Mouse (Mus musculus) intestine, postnatal 0 days (tissue): Measurements from ENCODE around the gene Ppfia2. TPM values are rescaled to one million over a fixed set of nuclear protein-coding genes. Genes with fewer than 3 reads are reported as not detected.

Source experiments
- ATAC-seq: fragments of 200-750 bp; cut with Nextera tagmentation; 2 replicates; pipeline ENCODE4 v1.8.0; 2017; ENCODE audit warnings: mild to moderate bottlenecking, moderate TSS enrichment, moderate library complexity
- H3K27ac ChIP-seq: fragments of 300-500 bp; sonication (generic); 2 replicates; pipeline ENCODE4 v1.5.1; 2014; ENCODE audit warnings: mild to moderate bottlenecking, low read depth, low read length, moderate library complexity
- H3K27me3 ChIP-seq: fragments of 300-500 bp; sonication (generic); replicated peaks from 2 replicates; pipeline ENCODE4 v1.6.1; 2014; ENCODE audit warnings: low read length, mixed read lengths; ENCODE audit not compliant: control insufficient read depth, insufficient read depth
- H3K36me3 ChIP-seq: fragments of 300-500 bp; sonication (generic); 2 replicates; pipeline ENCODE4 v1.6.1; 2014; ENCODE audit warnings: mild to moderate bottlenecking, moderate library complexity; ENCODE audit not compliant: control insufficient read depth, insufficient read depth
- H3K4me1 ChIP-seq: fragments of 300-500 bp; sonication (generic); replicated peaks from 2 replicates; pipeline ENCODE4 v1.6.1; 2014; ENCODE audit warnings: antibody characterized with exemption, low read length, mixed read lengths; ENCODE audit not compliant: control insufficient read depth, insufficient read depth
- H3K4me2 ChIP-seq: fragments of 300-500 bp; sonication (generic); replicated peaks from 2 replicates; pipeline ENCODE4 v1.6.1; 2014; ENCODE audit warnings: low read depth, mild to moderate bottlenecking, moderate library complexity
- H3K4me3 ChIP-seq: fragments of 300-500 bp; sonication (generic); 2 replicates; pipeline ENCODE4 v1.5.1; 2014; ENCODE audit warnings: low read depth, low read length
- H3K9ac ChIP-seq: fragments of 300-500 bp; sonication (generic); 2 replicates; pipeline ENCODE4 v1.6.1; 2014; ENCODE audit warnings: mild to moderate bottlenecking, low read depth, low read length
- H3K9me3 ChIP-seq: fragments of 300-500 bp; sonication (generic); 2 replicates; pipeline ENCODE4 v1.6.1; 2016; ENCODE audit warnings: mixed run types; ENCODE audit not compliant: control insufficient read depth
- CTCF ChIP-seq: sonication (generic); IDR thresholded peaks from 2 replicates; pipeline ENCODE4 v1.5.1; 2016; ENCODE audit warnings: low read depth, mild to moderate bottlenecking, control low read depth, antibody characterized with exemption, moderate library complexity
- WGBS: fragments of 180-500 bp; shearing (Covaris S2); extraction: QIAGEN DNeasy Blood & Tissue Kit; methylation state at CpG from one replicate; pipeline ENCODE4 v1.1.7; 2014; 5-methylcytosine and 5-hydroxymethylcytosine counted together
- polyA plus RNA-seq: library from polyadenylated mRNA; unstranded; fragments of >200 nt; fragmentation: Nextera tagmentation; extraction: Ambion mirVana; gene quantifications from 2 replicates; pipeline ENCODE4 v1.2.1, GENCODE M21; 2015

Gene Ppfia2
- polyA plus RNA-seq, 1 experiment from 2014 or later = 0.60 TPM

- Histone ChIP-seq H3K27me3 (no peaks in the 10 kb centered on the region), H3K4me1 (no peaks in the 10 kb centered on the region), H3K9me3 (no peaks in the 10 kb centered on the region), H3K4me3 (no peak overlapping the region), H3K27ac (no peak overlapping the region), H3K36me3 (no peaks in the 10 kb centered on the region), H3K4me2 (no peak overlapping the region), H3K9ac (no peak overlapping the region)
- TF ChIP-seq CTCF = no peak
- no peak for ATAC-seq
- 71% methylated on average over 7 of the region's 7 CpGs for WGBS
Observed at GRCm38 (mm10) chr10:106633898-106634297, 163.8 kb downstream of the Ppfia2 start.

DNA sequence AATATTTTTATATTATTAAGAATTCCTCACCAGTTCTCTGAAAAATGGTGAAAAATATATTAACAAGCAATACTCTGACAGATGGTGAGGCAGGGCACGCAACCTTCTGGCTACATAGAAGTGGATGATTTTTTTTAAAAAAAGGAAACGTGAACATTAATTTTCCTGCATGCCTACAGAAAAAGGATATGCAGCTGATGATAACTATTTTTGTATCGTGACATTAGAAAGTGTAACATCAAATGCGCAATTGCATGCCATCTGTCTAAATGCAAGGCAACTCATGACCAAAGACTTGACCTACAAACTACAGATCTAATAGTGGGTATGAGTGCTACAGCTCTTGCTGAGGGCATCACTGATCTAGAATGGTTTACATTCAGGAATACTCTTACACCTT lies 182.1 kb downstream of the Ppfia2 start:
- 84% methylated on average over 4 of the region's 4 CpGs for WGBS
- H3K9ac ChIP-seq = no peak overlapping the region
- no peak overlapping the region for H3K4me3 ChIP-seq
- H3K27me3 ChIP-seq = no peaks in the 10 kb centered on the region
- no peaks in the 10 kb centered on the region for H3K4me1 ChIP-seq
- TF ChIP-seq CTCF = no peak
- H3K36me3 ChIP-seq = no peaks in the 10 kb centered on the region
- H3K4me2 ChIP-seq = no peak overlapping the region
- no peak overlapping the region for H3K27ac ChIP-seq
- ATAC-seq = no peak
- H3K9me3 ChIP-seq = no peaks in the 10 kb centered on the region

- no peaks in the 10 kb centered on the region for H3K27me3 ChIP-seq
- no peak overlapping the region for H3K4me2 ChIP-seq
- H3K9me3 ChIP-seq = no peaks in the 10 kb centered on the region
- WGBS = 86% methylated on average over 3 of the region's 3 CpGs
- no peak overlapping the region for H3K4me3 ChIP-seq
- H3K27ac ChIP-seq = no peak overlapping the region
- H3K36me3 ChIP-seq = no peaks in the 10 kb centered on the region
- no peak overlapping the region for H3K9ac ChIP-seq
- H3K4me1 ChIP-seq = no peaks in the 10 kb centered on the region
- no peak for ATAC-seq
- TF ChIP-seq CTCF = no peak
Observed at GRCm38 (mm10) chr10:106665221-106665620, 195.1 kb downstream of the Ppfia2 start.

DNA sequence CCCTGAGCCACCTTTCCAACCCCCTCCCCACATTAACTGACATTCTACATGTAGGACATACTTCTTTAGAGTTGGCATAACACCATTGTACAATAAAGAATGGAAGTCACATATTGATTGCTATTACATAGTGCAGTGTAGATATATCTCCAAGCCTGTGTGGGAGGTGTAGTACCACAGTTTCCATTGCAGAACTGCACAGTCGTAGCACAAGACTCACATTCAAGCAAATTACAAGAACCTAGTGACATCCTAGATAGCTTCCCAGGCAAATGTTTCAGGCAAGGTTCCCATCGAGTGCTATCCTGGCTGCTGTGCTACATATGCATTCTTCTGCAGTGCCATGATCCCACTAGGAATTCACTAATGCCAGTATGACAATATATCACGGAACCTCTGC lies 200.0 kb downstream of the Ppfia2 start:
- TF ChIP-seq CTCF = no peak
- ATAC-seq = no peak
- H3K27ac ChIP-seq = no peak overlapping the region
- H3K4me3 ChIP-seq = no peak overlapping the region
- no peaks in the 10 kb centered on the region for H3K9me3 ChIP-seq
- no peaks in the 10 kb centered on the region for H3K36me3 ChIP-seq
- no peak overlapping the region for H3K9ac ChIP-seq
- H3K4me1 ChIP-seq = no peaks in the 10 kb centered on the region
- no peaks in the 10 kb centered on the region for H3K27me3 ChIP-seq
- H3K4me2 ChIP-seq = no peak overlapping the region
- 81% methylated on average over 3 of the region's 3 CpGs for WGBS

DNA sequence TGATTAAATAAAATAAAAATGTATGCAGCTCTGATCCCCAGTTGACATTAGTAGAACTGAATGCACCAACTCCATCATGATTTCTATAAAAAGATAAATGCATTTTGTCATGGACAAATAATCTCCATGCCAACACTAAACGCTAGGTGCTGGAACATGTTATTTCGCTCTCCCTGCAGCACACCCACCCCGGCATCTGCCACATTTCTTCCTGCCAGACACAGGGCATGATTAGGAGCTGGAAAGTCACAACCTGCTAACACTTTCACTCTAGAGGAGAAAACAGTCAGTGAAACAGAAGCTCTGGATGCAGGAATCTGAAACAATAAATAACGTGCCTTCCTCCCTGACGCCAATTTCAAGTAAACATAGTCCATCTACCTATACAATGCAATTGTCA lies 211.3 kb downstream of the Ppfia2 start:
- WGBS = 80% methylated on average over 5 of the region's 5 CpGs
- ATAC-seq = no peak

GRCm38 (mm10) chr10:106685519-106685918 lies 215.4 kb downstream of the Ppfia2 start:
- Histone ChIP-seq H3K36me3 (no peaks in the 10 kb centered on the region), H3K4me3 (no peak overlapping the region), H3K27ac (no peak overlapping the region), H3K4me2 (no peak overlapping the region), H3K9me3 (no peaks in the 10 kb centered on the region), H3K27me3 (no peaks in the 10 kb centered on the region), H3K4me1 (no peaks in the 10 kb centered on the region), H3K9ac (no peak overlapping the region)
- TF ChIP-seq CTCF = no peak
- no peak for ATAC-seq
- 67% methylated on average over 3 of the region's 3 CpGs for WGBS

More for the DNA sequence above, 211.3 kb downstream of the Ppfia2 start:
- Histone ChIP-seq H3K36me3 (no peaks in the 10 kb centered on the region), H3K27me3 (no peaks in the 10 kb centered on the region), H3K9ac (no peak overlapping the region), H3K4me2 (no peak overlapping the region), H3K9me3 (no peaks in the 10 kb centered on the region), H3K27ac (no peak overlapping the region), H3K4me1 (no peaks in the 10 kb centered on the region), H3K4me3 (no peak overlapping the region)
- TF ChIP-seq CTCF = no peak

DNA sequence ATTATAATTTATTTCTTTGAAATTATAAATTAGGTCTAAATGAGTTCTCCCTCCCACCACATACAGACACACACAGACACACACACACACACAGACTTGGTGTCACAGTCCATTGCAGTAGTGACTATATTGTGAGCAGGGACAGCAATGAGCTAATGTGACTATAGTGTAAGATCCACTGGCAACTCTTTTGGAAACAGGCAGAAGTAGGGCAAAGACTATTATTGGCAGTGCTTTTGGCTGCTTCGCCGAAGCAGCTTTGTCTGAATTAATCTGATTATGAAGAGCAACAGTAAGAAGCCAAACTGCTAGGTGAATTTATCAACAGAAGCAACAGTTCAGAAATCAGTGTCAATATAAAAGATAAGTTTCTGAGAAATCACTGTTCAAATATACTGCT lies 249.8 kb downstream of the Ppfia2 start:
- TF ChIP-seq CTCF = no peak
- no peaks in the 10 kb centered on the region for H3K36me3 ChIP-seq
- no peaks in the 10 kb centered on the region for H3K4me1 ChIP-seq
- H3K4me3 ChIP-seq = no peak overlapping the region
- H3K9ac ChIP-seq = no peak overlapping the region
- no peak for ATAC-seq
- H3K27ac ChIP-seq = no peak overlapping the region
- H3K9me3 ChIP-seq = no peaks in the 10 kb centered on the region
- WGBS = 84% methylated on average over 2 of the region's 2 CpGs
- no peak overlapping the region for H3K4me2 ChIP-seq
- no peaks in the 10 kb centered on the region for H3K27me3 ChIP-seq
